Mouse (Mus musculus): ENCODE data around the gene Rasal2. TPM values are rescaled to one million over a fixed set of nuclear protein-coding genes. Genes with fewer than 3 reads are reported as not detected.
"Not testable (repeated sequence)": the region's sequence is repeated elsewhere in the genome, so short reads cannot be mapped to it uniquely, and the experiment has no call there.

The Rasal2 gene
- polyA plus RNA-seq, 1 experiment from 2014 or later = 6.9 TPM

GRCm38 (mm10) chr1:157236650-157237344, 175.6 kb downstream of the Rasal2 start:
- not testable (repeated sequence) for H3K27me3 ChIP-seq (ENCODE audit: insufficient read depth, low read length); ATAC-seq (ENCODE audit: low FRiP score, low TSS enrichment); H3K9ac ChIP-seq (replicated peaks; ENCODE audit: low read length); H3K27ac ChIP-seq (ENCODE audit: low read length); H3K4me1 ChIP-seq (ENCODE audit: insufficient read depth, low read length); H3K9me3 ChIP-seq (ENCODE audit: low read length); H3K4me2 ChIP-seq (replicated peaks; ENCODE audit: low read depth, low read length); H3K36me3 ChIP-seq (ENCODE audit: insufficient read depth, low read length); H3K4me3 ChIP-seq (ENCODE audit: low read length)
- 98% methylated on average over 4 of the region's 4 CpGs for WGBS

DNA sequence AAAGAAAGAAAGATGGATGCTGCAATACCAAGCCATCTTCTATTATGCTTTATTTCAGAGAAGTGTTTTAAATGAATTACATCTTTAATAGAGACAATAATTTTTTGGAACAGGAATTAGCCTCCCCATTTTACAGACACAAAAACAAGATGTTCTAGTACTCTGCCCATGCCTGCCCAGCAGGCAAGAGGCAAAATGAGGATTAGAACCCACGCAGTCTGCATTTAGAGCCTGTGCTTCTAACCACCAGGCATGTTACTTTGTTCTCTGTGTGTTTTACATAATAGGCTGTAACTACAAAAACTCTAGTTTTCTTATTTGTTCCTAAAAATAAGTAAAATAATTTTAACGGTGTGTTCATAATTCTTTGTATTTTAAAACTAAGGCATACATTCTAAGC, 178.9 kb downstream of the Rasal2 start:
- 90% methylated on average over 2 of the region's 2 CpGs for WGBS
- H3K4me3 ChIP-seq (ENCODE audit: low read length) = no peak overlapping the region
- no peak overlapping the region for H3K9ac ChIP-seq (replicated peaks; ENCODE audit: low read length)
- no peaks in the 10 kb centered on the region for H3K9me3 ChIP-seq (ENCODE audit: low read length)
- H3K4me1 ChIP-seq (ENCODE audit: insufficient read depth, low read length) = no peaks in the 10 kb centered on the region
- no peak overlapping the region for H3K27ac ChIP-seq (ENCODE audit: low read length)
- H3K4me2 ChIP-seq (replicated peaks; ENCODE audit: low read depth, low read length) = no peak overlapping the region
- H3K36me3 ChIP-seq (ENCODE audit: insufficient read depth, low read length) = no peaks in the 10 kb centered on the region
- no peak for ATAC-seq (ENCODE audit: low FRiP score, low TSS enrichment)
- H3K27me3 ChIP-seq (ENCODE audit: insufficient read depth, low read length) = no peaks in the 10 kb centered on the region

DNA sequence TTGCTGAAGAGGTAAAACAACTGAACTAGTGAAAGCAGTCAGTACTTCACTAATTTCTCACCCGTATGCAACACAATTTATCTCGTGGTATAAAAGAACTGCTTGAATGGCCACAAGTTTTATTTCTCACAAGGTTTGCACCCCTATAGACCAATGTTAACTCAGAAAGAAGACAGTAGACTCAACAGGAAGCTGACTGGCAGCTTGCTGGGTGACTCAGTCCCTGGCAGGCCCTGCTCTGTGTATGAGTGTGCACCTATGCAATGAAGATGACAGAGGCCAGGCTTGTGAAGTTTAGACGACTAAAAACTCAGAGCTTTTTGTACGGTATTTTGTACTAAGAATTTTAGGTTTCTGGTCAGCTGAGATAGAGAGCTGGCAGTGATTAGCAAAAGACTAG, 180.0 kb downstream of the Rasal2 start:
- no peaks in the 10 kb centered on the region for H3K27me3 ChIP-seq (ENCODE audit: insufficient read depth, low read length)
- no peaks in the 10 kb centered on the region for H3K9me3 ChIP-seq (ENCODE audit: low read length)
- no peaks in the 10 kb centered on the region for H3K4me1 ChIP-seq (ENCODE audit: insufficient read depth, low read length)
- no peaks in the 10 kb centered on the region for H3K36me3 ChIP-seq (ENCODE audit: insufficient read depth, low read length)
- H3K4me3 ChIP-seq (ENCODE audit: low read length) = no peak overlapping the region
- WGBS = 79% methylated on average over 4 of the region's 4 CpGs
- ATAC-seq (ENCODE audit: low FRiP score, low TSS enrichment) = no peak
- H3K9ac ChIP-seq (replicated peaks; ENCODE audit: low read length) = no peak overlapping the region
- no peak overlapping the region for H3K27ac ChIP-seq (ENCODE audit: low read length)
- H3K4me2 ChIP-seq (replicated peaks; ENCODE audit: low read depth, low read length) = no peak overlapping the region

DNA sequence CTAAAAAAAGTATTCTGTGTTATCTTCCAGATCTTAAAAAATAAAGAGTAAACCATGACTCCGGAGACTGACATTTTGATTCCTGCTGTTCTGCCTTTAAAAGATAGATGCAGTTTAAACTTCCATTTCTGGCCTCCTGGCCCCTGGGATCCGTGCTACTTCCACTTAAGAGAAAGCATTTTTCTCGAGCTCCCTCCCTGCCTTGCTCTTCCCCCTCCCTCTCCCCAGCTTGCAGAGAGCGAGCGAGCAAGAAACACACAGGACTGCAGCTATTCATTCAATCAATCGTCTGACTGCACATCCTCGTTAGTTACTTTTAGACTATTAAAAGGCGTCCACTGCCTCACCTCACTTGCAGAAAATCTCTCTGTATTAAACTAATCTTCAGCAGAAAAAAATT, 181.4 kb downstream of the Rasal2 start:
- H3K4me3 ChIP-seq (ENCODE audit: low read length) = no peak overlapping the region
- ATAC-seq (ENCODE audit: low FRiP score, low TSS enrichment) = no peak
- no peaks in the 10 kb centered on the region for H3K9me3 ChIP-seq (ENCODE audit: low read length)
- no peak overlapping the region for H3K27ac ChIP-seq (ENCODE audit: low read length)
- 25% methylated on average over 8 of the region's 8 CpGs for WGBS
- no peak overlapping the region for H3K4me2 ChIP-seq (replicated peaks; ENCODE audit: low read depth, low read length)
- H3K36me3 ChIP-seq (ENCODE audit: insufficient read depth, low read length) = no peaks in the 10 kb centered on the region
- no peaks in the 10 kb centered on the region for H3K4me1 ChIP-seq (ENCODE audit: insufficient read depth, low read length)
- no peaks in the 10 kb centered on the region for H3K27me3 ChIP-seq (ENCODE audit: insufficient read depth, low read length)
- no peak overlapping the region for H3K9ac ChIP-seq (replicated peaks; ENCODE audit: low read length)

DNA sequence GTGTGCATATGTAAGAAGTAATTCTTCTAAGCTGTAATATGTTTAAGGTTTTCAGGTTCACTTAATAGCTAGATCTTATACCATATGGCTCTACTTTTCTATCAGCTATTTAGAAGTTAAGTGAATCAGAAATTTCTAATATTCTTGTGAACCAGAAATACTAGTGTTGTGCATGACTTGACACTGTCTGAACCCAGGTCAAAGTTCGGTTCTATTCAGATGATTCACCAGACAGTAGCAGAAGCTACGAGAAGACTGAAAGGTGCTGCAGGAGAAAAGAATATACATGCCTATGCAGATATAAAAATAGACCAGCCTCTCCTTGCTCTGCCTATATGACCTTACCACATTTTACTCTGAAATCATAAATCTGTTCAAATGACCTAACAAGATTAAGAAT, 182.0 kb downstream of the Rasal2 start:
- Histone ChIP-seq H3K9me3 (ENCODE audit: low read length) (no peaks in the 10 kb centered on the region), H3K9ac (replicated peaks; ENCODE audit: low read length) (no peak overlapping the region), H3K4me1 (ENCODE audit: insufficient read depth, low read length) (no peaks in the 10 kb centered on the region), H3K27ac (ENCODE audit: low read length) (no peak overlapping the region), H3K4me2 (replicated peaks; ENCODE audit: low read depth, low read length) (no peak overlapping the region), H3K27me3 (ENCODE audit: insufficient read depth, low read length) (no peaks in the 10 kb centered on the region), H3K4me3 (ENCODE audit: low read length) (no peak overlapping the region), H3K36me3 (ENCODE audit: insufficient read depth, low read length) (no peaks in the 10 kb centered on the region)
- 73% methylated on average over 2 of the region's 2 CpGs for WGBS
- no peak for ATAC-seq (ENCODE audit: low FRiP score, low TSS enrichment)

- no peak overlapping the region for H3K27ac ChIP-seq (ENCODE audit: low read length)
- H3K4me3 ChIP-seq (ENCODE audit: low read length) = no peak overlapping the region
- H3K4me2 ChIP-seq (replicated peaks; ENCODE audit: low read depth, low read length) = no peak overlapping the region
- no peaks in the 10 kb centered on the region for H3K36me3 ChIP-seq (ENCODE audit: insufficient read depth, low read length)
- no peaks in the 10 kb centered on the region for H3K4me1 ChIP-seq (ENCODE audit: insufficient read depth, low read length)
- H3K9me3 ChIP-seq (ENCODE audit: low read length) = no peaks in the 10 kb centered on the region
- ATAC-seq (ENCODE audit: low FRiP score, low TSS enrichment) = no peak
- H3K9ac ChIP-seq (replicated peaks; ENCODE audit: low read length) = no peak overlapping the region
- 96% methylated on average over 6 of the region's 6 CpGs for WGBS
- H3K27me3 ChIP-seq (ENCODE audit: insufficient read depth, low read length) = no peaks in the 10 kb centered on the region
Observed at GRCm38 (mm10) chr1:157225013-157225412, 187.4 kb downstream of the Rasal2 start.

DNA sequence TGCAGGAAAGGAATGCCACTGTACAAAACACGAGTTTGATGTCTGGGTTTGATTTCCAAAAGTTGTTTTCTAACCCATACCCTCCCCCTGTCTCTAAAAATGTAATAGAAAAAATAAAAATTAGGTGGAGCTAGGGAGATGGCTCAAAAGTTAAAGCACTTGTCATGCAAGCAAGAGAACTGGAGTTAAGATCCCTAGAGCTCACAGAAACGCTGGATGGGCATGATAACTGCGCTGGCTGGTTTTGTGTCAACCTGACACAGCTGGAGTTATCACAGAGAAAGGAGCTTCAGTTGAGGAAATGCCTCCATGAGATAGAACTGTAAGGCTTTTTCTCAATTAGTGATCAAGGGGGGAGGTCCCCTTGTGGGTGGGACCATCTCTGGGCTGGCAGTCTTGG, 191.5 kb downstream of the Rasal2 start:
- Histone ChIP-seq H3K4me3 (ENCODE audit: low read length) (no peak overlapping the region), H3K4me2 (replicated peaks; ENCODE audit: low read depth, low read length) (no peak overlapping the region), H3K9ac (replicated peaks; ENCODE audit: low read length) (no peak overlapping the region), H3K9me3 (ENCODE audit: low read length) (no peaks in the 10 kb centered on the region), H3K36me3 (ENCODE audit: insufficient read depth, low read length) (no peaks in the 10 kb centered on the region), H3K4me1 (ENCODE audit: insufficient read depth, low read length) (no peaks in the 10 kb centered on the region), H3K27ac (ENCODE audit: low read length) (no peak overlapping the region), H3K27me3 (ENCODE audit: insufficient read depth, low read length) (no peaks in the 10 kb centered on the region)
- 90% methylated on average over 3 of the region's 3 CpGs for WGBS
- ATAC-seq (ENCODE audit: low FRiP score, low TSS enrichment) = no peak

DNA sequence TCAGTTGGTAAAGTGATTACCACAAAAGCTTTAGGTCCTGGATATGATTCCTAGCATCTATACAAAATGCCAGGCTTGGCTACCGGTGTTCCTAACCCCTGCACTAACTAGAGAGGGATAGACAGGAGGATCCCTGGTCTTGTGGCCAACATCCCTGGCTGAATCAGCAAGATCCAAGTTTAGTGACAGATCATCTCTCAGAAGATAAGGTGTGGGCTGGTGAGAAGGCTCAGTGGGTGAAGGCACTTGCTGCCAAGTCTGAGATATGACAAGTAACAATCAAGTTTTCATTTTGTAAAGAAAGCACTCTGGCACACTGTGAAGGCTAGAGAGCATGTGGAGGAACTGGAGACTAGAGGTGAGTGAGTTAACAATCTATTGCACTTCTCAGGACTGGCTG, 191.9 kb downstream of the Rasal2 start:
- Histone ChIP-seq H3K4me3 (ENCODE audit: low read length) (no peak overlapping the region), H3K27me3 (ENCODE audit: insufficient read depth, low read length) (no peaks in the 10 kb centered on the region), H3K9me3 (ENCODE audit: low read length) (no peaks in the 10 kb centered on the region), H3K27ac (ENCODE audit: low read length) (no peak overlapping the region), H3K36me3 (ENCODE audit: insufficient read depth, low read length) (no peaks in the 10 kb centered on the region), H3K9ac (replicated peaks; ENCODE audit: low read length) (no peak overlapping the region), H3K4me1 (ENCODE audit: insufficient read depth, low read length) (no peaks in the 10 kb centered on the region), H3K4me2 (replicated peaks; ENCODE audit: low read depth, low read length) (no peak overlapping the region)
- 89% methylated on average over 1 of the region's 1 CpGs for WGBS
- no peak for ATAC-seq (ENCODE audit: low FRiP score, low TSS enrichment)

DNA sequence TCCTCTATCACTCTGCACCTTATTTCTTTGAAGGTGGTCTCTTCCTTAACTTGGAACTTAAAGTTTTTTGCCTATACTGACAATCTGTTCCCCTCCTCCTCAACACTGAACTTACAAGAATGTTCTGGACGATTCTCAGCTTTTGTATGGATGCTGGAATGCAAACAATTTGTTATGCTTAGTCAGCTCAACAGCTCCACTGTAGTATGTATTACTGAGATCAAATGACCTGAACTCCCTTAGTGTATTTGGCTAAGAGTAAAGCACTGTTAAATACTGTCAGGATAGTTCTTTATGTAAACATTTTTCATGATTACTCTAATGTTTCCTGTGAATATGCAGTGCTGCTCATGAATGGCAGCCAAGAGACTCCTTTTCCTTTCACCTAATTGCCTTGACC, 203.6 kb downstream of the Rasal2 start:
- Histone ChIP-seq H3K27me3 (ENCODE audit: insufficient read depth, low read length) (no peaks in the 10 kb centered on the region), H3K36me3 (ENCODE audit: insufficient read depth, low read length) (no peaks in the 10 kb centered on the region), H3K9me3 (ENCODE audit: low read length) (no peaks in the 10 kb centered on the region), H3K4me1 (ENCODE audit: insufficient read depth, low read length) (peaks cover 7% of the 10 kb centered on the region; the same call in 1 of the 2 replicates), H3K4me2 (replicated peaks; ENCODE audit: low read depth, low read length) (no peak overlapping the region), H3K4me3 (ENCODE audit: low read length) (no peak overlapping the region), H3K27ac (ENCODE audit: low read length) (peak overlapping the region; percentile 54; the same call in 1 of the 2 replicates), H3K9ac (replicated peaks; ENCODE audit: low read length) (no peak overlapping the region)
- peak; percentile 76; the same call in 1 of the 2 replicates for ATAC-seq (ENCODE audit: low FRiP score, low TSS enrichment)
- 8% methylated on average over 1 of the region's 1 CpGs for WGBS

DNA sequence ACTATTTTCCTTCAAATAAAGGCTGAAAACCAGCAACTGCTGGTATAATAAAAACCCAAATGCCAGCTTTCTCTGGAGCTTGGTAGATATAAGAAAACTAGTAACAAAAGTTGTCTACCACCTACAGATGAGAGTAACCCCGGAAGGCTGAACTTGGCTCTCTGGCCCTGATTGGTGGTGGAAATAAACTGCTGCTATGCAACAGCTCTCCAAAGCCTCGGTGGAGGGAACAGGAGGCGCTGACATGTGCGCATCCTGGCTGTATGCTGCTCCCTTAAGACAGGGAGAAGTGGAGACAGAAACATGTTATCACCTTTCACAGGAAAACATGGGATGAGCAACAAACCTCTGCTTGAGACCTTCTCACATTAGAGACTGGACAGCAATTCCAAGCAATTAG, 206.7 kb downstream of the Rasal2 start:
- H3K9ac ChIP-seq (replicated peaks; ENCODE audit: low read length) = no peak overlapping the region
- H3K4me3 ChIP-seq (ENCODE audit: low read length) = no peak overlapping the region
- no peaks in the 10 kb centered on the region for H3K27me3 ChIP-seq (ENCODE audit: insufficient read depth, low read length)
- no peak overlapping the region for H3K4me2 ChIP-seq (replicated peaks; ENCODE audit: low read depth, low read length)
- WGBS = 70% methylated on average over 4 of the region's 4 CpGs
- no peak overlapping the region for H3K27ac ChIP-seq (ENCODE audit: low read length)
- no peaks in the 10 kb centered on the region for H3K36me3 ChIP-seq (ENCODE audit: insufficient read depth, low read length)
- peaks cover 7% of the 10 kb centered on the region; the same call in 1 of the 2 replicates for H3K4me1 ChIP-seq (ENCODE audit: insufficient read depth, low read length)
- H3K9me3 ChIP-seq (ENCODE audit: low read length) = no peaks in the 10 kb centered on the region
- no peak for ATAC-seq (ENCODE audit: low FRiP score, low TSS enrichment)

All from kidney, embryonic 16.5 days (tissue).